Mouse (Mus musculus) effector memory CD4-positive, alpha-beta T cell, adult 5 months (primary cell): Measurements from ENCODE around the gene Kcnn1. TPM values are rescaled to one million over a fixed set of nuclear protein-coding genes. Genes with fewer than 3 reads are reported as not detected.

Experiments
- polyA plus RNA-seq: library from polyadenylated mRNA; unstranded; fragments of 100-300 nt; shearing (Covaris generic); gene quantifications from one replicate; pipeline ENCODE4 v1.2.1, GENCODE M21; 2017

Kcnn1 gene
- polyA plus RNA-seq = not detected

DNA sequence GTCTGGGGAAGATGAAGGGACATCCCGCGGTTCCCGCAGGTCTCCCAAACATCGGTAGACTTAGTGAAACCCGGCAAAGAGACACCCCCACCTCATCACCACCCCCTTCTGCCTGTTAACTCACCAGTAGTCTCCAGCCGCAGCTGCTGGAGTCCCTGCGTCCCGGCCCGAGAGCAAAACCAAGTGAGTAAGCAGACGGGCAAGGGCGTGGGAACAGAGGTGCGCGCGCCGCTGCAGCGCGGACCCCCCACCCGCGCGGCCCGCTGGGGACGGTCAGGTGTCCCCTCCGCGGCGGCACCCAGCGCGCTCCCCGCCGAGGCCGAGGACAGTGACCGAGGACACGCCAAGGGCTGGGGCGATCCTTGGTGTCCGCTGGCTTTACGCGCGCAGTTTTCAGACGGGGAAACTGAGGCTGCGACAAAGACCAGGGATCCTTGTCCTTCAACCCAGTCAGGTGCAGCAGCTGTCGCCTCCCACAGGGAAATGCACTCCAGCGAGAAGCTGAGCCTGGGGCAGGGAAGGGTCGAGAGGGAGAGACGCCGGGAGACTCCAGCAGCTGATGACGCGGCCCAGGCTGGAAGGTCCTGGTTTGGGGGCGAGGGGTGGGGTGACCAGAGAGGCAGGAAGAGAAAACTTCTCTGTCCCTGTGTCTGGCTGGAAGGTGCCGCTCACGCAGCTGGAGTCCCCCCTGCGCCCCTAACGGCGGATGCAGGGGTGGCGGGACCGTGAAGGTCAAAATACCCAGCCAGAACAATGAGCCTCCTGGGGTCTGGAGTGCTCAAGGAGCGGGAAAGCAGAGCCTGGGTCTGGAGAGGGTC is at the start of gene Kcnn1:
Kcnn1 (minus strand) TSS at position 435 of the 818 bp plus-strand sequence.

DNA sequence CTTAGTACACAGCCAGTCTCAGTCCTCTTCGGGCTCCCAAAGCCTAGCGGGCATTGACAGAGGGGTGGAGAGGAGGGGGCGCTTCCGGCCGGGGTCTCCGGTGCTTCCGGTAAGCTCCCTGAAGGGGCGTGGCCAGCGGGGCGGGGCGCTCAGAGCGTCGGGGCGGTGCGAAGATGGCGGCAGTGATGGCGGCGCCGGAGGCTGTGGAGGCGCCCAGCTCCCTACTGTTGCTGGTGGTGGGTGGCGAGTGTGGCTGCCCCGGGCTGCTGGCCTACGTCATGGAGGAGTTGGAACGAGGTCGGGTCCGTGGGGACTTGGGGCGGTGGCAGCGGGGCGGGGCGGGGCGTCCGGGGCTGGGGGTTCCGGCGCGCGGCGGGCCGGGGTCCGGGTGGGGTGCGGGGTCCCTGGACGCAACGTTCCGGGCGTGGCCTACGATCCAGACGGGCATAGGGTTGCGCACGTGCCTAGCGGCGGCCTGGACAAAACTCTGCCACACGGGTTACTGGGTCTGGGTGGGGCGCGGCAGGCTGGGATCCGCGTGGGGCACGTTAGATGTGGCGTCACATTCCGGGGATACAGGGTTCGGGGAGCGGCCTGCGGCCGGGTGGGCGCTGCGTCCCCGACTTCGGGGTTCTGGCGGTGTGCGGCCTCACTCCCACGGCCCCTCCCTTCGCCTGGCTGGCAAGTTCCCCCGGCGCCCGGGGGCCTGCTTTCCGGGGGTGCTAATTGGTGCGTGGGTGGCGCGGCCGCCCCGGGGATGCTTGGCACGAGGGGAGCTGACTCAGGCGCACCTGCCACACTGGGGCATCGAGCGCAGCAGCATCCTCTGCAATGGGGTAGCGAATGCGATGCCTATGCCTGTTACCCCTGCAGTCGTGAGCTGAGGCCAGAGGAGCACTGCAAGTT is 43.0 kb upstream of the Kcnn1 start, which contains the start of gene Map1s:
Map1s (plus strand) TSS at position 102 of the 906 bp plus-strand sequence.

DNA sequence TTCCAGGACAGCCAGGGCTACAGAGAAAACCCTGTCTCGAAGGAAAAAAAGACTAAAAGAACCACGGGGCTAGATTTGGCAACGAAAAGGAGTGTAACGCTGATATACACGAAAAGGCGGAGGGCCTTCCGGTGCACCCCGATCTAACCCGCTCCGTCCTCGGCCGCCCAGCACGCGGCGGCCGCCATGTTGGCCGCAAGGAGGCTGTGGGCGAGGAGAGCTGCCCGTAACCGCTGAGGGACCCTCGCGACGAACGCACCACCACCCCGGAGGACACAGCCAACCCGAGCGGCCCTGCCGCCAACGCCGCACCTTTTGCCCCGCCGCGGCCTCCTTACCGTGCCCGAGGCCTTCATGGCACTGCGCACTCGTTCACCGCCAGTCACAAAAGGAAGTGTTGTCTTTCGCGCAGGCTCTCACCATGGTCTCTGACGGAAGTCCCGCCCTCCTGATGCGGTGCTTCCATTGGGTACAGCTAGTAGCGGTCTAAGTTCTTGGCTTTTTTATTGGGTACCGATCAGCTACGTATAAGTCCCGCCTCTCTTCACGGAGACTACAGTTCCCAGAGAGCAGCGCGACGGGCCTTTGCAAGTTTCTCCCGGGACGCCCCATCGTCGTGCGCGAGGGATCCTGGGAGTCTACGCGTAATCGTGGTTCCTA is 34.1 kb upstream of the Kcnn1 start, which contains the start of gene Rpl18a:
Rpl18a (minus strand) TSS at position 392 of the 660 bp plus-strand sequence.

DNA sequence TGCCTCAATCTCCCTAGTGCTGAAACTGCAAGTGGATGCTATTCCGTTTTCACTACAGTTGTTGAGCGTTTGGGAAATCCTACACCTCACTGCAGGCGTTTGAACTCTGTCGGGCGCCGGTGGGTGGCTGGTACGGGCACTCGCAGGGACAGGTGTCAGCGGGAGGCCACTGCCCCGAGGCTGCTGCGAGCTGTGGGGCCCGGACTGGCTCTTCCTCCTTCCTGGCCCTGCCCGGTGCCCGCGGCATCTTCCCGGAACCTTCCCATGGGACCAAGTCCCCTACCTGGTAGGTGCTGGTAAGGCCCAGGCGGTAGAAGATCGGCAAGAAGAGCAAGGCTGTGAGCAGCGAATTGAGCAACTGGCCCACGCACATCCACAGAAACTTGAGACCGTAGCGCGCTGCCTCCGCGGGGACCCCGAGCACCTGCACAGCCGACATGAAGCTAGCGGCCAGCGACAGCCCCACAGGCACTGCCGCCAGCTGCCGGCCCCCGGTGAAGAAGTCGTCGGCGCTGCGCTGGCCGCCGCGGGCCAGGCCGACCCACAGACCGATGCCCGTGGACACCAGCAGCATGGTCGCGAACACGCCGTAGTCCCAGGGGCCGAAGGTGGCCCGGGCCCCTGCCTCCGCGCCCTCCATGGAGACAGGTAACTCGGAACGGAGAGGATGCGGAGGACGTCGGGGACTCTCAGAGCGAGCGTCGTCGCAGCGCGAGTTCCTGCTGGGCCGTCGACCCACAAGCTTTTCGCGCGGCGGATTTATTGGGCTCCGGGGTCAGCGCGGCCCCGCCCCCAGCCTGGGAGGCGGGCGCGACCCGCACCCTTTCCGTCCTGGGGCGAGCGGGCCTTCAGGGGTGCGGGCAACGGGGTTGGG is 29.2 kb upstream of the Kcnn1 start, which contains the start of gene Slc5a5:
Slc5a5 (minus strand) TSS at position 736 of the 874 bp plus-strand sequence.

DNA sequence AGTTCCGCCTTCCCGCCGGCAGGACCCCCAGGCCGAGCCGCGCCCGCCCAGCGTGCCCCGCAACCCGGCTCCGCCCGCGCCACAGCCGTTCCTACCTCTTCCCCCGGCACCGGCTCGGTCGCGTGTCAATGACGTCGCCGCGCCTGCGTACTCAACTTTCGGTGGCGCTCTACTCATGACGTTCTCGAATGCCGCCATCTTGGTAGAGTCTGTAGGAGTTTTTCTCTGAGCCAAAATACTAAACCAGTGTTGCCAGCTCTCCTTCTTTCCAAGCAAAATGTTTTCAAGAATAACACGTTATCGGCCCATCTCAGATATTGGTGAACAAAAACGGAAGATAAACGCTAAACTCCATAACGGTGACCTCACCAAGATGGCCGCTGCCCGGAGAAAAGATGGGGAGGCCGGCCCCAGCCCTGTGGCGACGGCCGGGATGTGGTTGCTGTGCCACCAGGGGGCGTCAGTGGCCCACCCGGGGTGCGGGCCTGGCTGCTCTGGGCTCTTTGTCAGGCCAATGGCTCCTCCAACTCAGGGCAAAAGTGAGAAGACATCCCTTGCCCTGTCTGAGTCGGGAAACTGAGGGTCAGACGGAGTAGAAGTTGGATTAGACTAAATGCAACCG is 10.4 kb upstream of the Kcnn1 start, which contains the start of gene Ccdc124:
Ccdc124 (minus strand) TSS at position 572 of the 622 bp plus-strand sequence.

DNA sequence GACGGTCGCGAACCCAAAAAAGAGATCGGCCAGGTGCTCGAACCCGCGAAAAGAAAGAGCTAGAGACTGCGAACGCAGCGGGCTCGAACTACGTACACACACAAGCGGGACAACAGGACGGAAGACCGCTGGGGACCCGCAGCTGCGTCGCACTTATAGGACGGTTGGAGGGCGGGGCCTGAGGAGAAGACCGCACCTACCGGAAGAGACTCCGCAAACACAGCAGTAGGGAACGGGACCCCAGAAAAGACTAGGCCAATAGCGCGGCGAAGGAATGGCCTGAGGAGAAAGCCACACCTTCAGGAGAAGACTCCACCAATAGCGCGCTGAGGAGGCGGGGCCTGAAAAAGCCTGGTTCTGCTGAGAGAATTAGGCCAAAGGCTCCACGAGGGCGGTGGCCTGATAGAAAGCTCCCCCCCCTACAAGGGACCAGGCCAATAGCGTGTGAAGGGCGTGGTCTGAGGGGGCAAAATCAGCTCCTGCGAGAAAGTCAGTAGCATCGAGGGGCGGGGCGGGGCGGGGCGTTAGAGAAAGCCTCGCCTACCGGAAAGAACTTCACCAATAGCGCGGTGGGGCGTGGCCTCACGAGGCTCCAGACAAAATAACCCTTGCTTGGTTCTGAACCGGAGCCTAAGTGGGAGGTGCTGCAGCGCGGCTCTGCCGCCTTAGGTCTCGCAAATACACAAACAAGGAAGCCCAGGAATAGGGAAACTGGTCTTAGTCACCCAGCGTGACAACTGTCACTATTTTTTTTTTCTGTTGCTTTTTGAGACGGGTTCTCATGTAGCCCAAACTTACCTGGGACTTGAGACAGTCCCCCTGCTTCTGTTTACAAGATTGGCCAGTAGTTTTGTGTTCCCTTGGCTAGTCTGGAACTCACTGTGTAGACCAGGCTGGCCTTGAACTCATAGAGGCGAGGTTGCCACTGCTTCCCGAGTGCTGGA is 23.4 kb downstream of the Kcnn1 start, which contains the start of gene Arrdc2:
Arrdc2 (minus strand) TSS at position 313 of the 944 bp plus-strand sequence.

DNA sequence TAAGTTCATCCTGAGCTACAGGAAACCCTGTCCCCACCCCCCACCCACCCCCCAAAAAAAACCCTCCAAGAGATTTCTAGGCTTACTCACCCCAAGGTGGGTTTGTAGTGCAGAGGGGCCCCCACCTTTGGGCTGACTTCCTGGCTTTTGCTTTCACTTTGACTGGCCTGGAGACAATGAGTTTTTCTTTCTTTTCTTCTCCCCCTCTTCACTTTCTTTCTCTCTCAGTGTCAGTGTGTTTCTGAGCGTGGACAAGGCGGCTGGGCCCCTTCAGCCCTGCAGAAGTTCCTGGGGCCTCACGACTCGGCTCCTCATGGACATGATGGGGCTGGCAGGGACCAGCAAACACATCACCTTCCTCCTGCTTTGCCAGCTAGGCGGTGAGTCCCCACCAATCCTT is 54.8 kb downstream of the Kcnn1 start, which contains the start of gene Il12rb1:
Il12rb1 (plus strand) TSS at position 211 of the 400 bp plus-strand sequence.

DNA sequence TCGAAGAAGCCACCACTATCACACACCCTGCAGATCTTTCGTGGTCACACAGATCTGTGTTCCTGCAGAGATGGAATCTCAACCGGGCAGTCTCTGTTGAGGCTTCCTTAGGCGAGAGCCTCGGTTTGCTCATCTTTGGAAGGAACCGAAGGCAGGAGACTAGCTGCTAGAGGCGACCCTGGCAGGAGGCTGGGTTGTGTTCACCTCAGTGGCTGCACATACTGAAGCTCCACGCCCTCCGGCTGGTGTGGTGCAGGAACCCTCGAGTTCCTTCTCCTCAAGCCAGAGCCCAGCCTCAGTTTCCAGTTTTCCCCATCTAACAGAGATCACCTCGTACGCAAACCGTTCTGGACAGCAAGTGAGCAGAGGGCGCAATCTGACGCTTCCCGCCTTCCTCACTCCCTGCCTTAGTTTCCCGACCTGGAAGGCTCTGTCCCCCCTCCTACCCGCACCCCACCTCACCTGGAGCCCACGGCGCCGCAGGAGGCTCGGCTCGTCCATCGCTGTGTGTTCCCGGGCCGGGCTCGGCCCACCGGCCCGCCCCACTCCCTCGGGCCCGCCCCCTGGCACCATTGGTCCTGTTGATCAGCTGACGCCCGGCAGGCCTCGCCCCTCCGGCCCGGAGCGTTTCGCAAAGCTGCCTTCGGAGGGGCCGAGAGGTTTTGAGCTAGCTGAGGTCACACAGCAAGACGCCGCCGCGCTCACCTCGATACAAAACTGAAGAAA is 58.4 kb downstream of the Kcnn1 start, which contains the start of gene Mast3:
Mast3 (minus strand) TSS at position 574 of the 726 bp plus-strand sequence.

Other genes with a start within 250 kb of the Kcnn1 start
- gene Lrrc25, start 247.1 kb downstream of the Kcnn1 start, polyA plus RNA-seq = 0.26 TPM
- gene Gdf15, start 230.8 kb downstream of the Kcnn1 start, polyA plus RNA-seq = not detected
- gene Pgpep1, start 202.9 kb downstream of the Kcnn1 start, polyA plus RNA-seq = 1.1 TPM
- 250 TPM for gene Lsm4, start 190.0 kb downstream of the Kcnn1 start, polyA plus RNA-seq
- gene Jund, start 164.3 kb downstream of the Kcnn1 start, polyA plus RNA-seq = 1,956 TPM
- gene Iqcn, start 159.8 kb downstream of the Kcnn1 start, polyA plus RNA-seq = 0.11 TPM
- not detected for gene Gm3336, start 144.7 kb downstream of the Kcnn1 start, polyA plus RNA-seq
- gene Pde4c, start 139.5 kb downstream of the Kcnn1 start, polyA plus RNA-seq = not detected
- 2.3 TPM for gene Rab3a, start 108.6 kb downstream of the Kcnn1 start, polyA plus RNA-seq
- 35.0 TPM for gene Mpv17l2, start 102.3 kb downstream of the Kcnn1 start, polyA plus RNA-seq
- 19.7 TPM for gene Pik3r2, start 86.5 kb downstream of the Kcnn1 start, polyA plus RNA-seq
- gene Mast3, start 58.2 kb downstream of the Kcnn1 start, polyA plus RNA-seq = 102 TPM
- 29.0 TPM for gene Il12rb1, start 54.8 kb downstream of the Kcnn1 start, polyA plus RNA-seq
- 27.6 TPM for gene Arrdc2, start 23.5 kb downstream of the Kcnn1 start, polyA plus RNA-seq
- 58.5 TPM for gene Ccdc124, start 10.7 kb upstream of the Kcnn1 start, polyA plus RNA-seq
- not detected for gene Slc5a5, start 29.5 kb upstream of the Kcnn1 start, polyA plus RNA-seq
- 6,861 TPM for gene Rpl18a, start 34.2 kb upstream of the Kcnn1 start, polyA plus RNA-seq
- 51.3 TPM for gene Map1s, start 42.7 kb upstream of the Kcnn1 start, polyA plus RNA-seq